Mouse (Mus musculus) bone marrow macrophage, adult 2 months (primary cell): Measurements from ENCODE around the gene Skiv2l. TPM values are rescaled to one million over a fixed set of nuclear protein-coding genes. Genes with fewer than 3 reads are reported as not detected.

ENCODE experiments used
- H3K27ac ChIP-seq: 2 replicates; pipeline ENCODE4 v1.5.1; 2012; ENCODE audit warnings: low read depth, low read length; ENCODE audit not compliant: insufficient read depth
- H3K4me1 ChIP-seq: 2 replicates; pipeline ENCODE4 v1.6.1; 2012; ENCODE audit warnings: low read length; ENCODE audit not compliant: control insufficient read depth, insufficient read depth
- H3K4me3 ChIP-seq: 2 replicates; pipeline ENCODE4 v1.5.1; 2012; ENCODE audit warnings: mild to moderate bottlenecking, low read length, moderate library complexity; ENCODE audit not compliant: insufficient read depth
- CTCF ChIP-seq: IDR thresholded peaks from 2 replicates; pipeline ENCODE4 v1.5.1; 2012; ENCODE audit warnings: low read depth, mild to moderate bottlenecking, low read length, moderate library complexity
- POLR2A ChIP-seq: IDR thresholded peaks from 2 replicates; pipeline ENCODE4 v1.6.1; 2012; ENCODE audit warnings: mild to moderate bottlenecking, low read depth, low read length, borderline replicate concordance
- polyA plus RNA-seq: library from polyadenylated mRNA; stranded (reverse); fragments of >200 nt; gene quantifications from 2 replicates; pipeline ENCODE4 v1.2.4, GENCODE M21; 2012; ENCODE audit not compliant: missing spikeins, insufficient read depth, insufficient read length

The Skiv2l gene
- polyA plus RNA-seq, 1 experiment, result 37.8 TPM

GRCm38 (mm10) chr17:34874321-34874720 lies 24.3 kb upstream of the Skiv2l start:
- peaks cover 2% of the 10 kb centered on the region; the same call in 1 of the 2 replicates for H3K4me1 ChIP-seq
- TF ChIP-seq CTCF (no peak), POLR2A (no peak)
- H3K4me3 ChIP-seq, result no peak overlapping the region
- no peak overlapping the region for H3K27ac ChIP-seq

- Histone ChIP-seq H3K4me3 (no peak overlapping the region), H3K4me1 (peaks cover 10% of the 10 kb centered on the region; the same call in 1 of the 2 replicates), H3K27ac (no peak overlapping the region)
- TF ChIP-seq CTCF, result no peak
Observed at GRCm38 (mm10) chr17:34865981-34866380, 16.0 kb upstream of the Skiv2l start.

GRCm38 (mm10) chr17:34862416-34863081 lies 12.5 kb upstream of the Skiv2l start, which contains the start of gene Cfb:
Gene Cfb, minus strand, starts transcription at chr17:34862518.
- Histone ChIP-seq H3K27ac (no peak within 1 kb of the TSS), H3K4me3 (no peak within 1 kb of the TSS), H3K4me1 (peaks cover 21% of the 10 kb centered on the region)
- TF ChIP-seq CTCF, result no peak
- TF ChIP-seq POLR2A, result no peak

- no peak overlapping the region for H3K4me3 ChIP-seq
- TF ChIP-seq POLR2A (no peak), CTCF (no peak)
- peaks cover 21% of the 10 kb centered on the region for H3K4me1 ChIP-seq
- H3K27ac ChIP-seq, result no peak overlapping the region
Observed at GRCm38 (mm10) chr17:34861704-34862415, 11.8 kb upstream of the Skiv2l start.

- Histone ChIP-seq H3K27ac (no peak overlapping the region), H3K4me3 (no peak overlapping the region), H3K4me1 (peaks cover 21% of the 10 kb centered on the region)
- TF ChIP-seq POLR2A (no peak), CTCF (no peak)
Observed at GRCm38 (mm10) chr17:34860514-34860913, 10.5 kb upstream of the Skiv2l start.

- Histone ChIP-seq H3K27ac (no peak overlapping the region), H3K4me3 (no peak overlapping the region), H3K4me1 (peaks cover 21% of the 10 kb centered on the region)
- TF ChIP-seq POLR2A (no peak), CTCF (no peak)
Observed at GRCm38 (mm10) chr17:34858670-34859069, 8.7 kb upstream of the Skiv2l start.

GRCm38 (mm10) chr17:34855825-34856224 lies 5.8 kb upstream of the Skiv2l start:
- no peak for TF ChIP-seq POLR2A
- peak; percentile 70 for TF ChIP-seq CTCF
- no peak overlapping the region for H3K27ac ChIP-seq
- H3K4me3 ChIP-seq, result no peak overlapping the region
- H3K4me1 ChIP-seq, result peaks cover 17% of the 10 kb centered on the region

GRCm38 (mm10) chr17:34854761-34855160 lies 4.8 kb upstream of the Skiv2l start:
- Histone ChIP-seq H3K27ac (no peak overlapping the region), H3K4me1 (peaks cover 17% of the 10 kb centered on the region), H3K4me3 (no peak overlapping the region)
- no peak for TF ChIP-seq CTCF
- no peak for TF ChIP-seq POLR2A

- TF ChIP-seq POLR2A (no peak), CTCF (no peak)
- Histone ChIP-seq H3K4me1 (peaks cover 18% of the 10 kb centered on the region), H3K4me3 (no peak overlapping the region)
Observed at GRCm38 (mm10) chr17:34853511-34853910, 3.5 kb upstream of the Skiv2l start.

GRCm38 (mm10) chr17:34850517-34851125 lies 611 bp upstream of the Skiv2l start:
- Histone ChIP-seq H3K4me1 (peaks cover 9% of the 10 kb centered on the region), H3K4me3 (peak overlapping the region; percentile 87), H3K27ac (0 out of 2 replicates have a peak overlapping the region, but pooled peaks have one; percentile 3)
- TF ChIP-seq CTCF (no peak), POLR2A (no peak)

More at GRCm38 (mm10) chr17:34853511-34853910, 3.5 kb upstream of the Skiv2l start:
- no peak overlapping the region for H3K27ac ChIP-seq
